Comparison of ENCODE assay signal across 23 mouse cellular contexts in genomic region chr2:33632551-33633059, GRCm38 (mm10). TPM values are rescaled to one million over a fixed set of nuclear protein-coding genes. Genes with fewer than 3 reads are reported as not detected.
A peak's percentile ranks its signal among the peaks of the same experiment; 100 is the strongest.
DNase-seq lines count a peak whose midpoint lies in the region; ATAC-seq and TF ChIP-seq lines count a peak whose summit lies in the region.
"Had no signal": no experiment of that assay in that cellular context is flagged by ENCODE, and none has a peak within 500 bp of the region (broad histone marks: within the 10 kb centered on the region; RNA-seq: fewer than 3 reads in every experiment).

No protein-coding gene starts in this region.

- peaks cover 41% of the 10 kb centered on the region for H3K4me1 ChIP-seq in midbrain, embryonic 12.5 days
- H3K4me1 ChIP-seq in midbrain, embryonic 14.5 days (ENCODE audit: control insufficient read depth, insufficient read depth, low read length) = 0 out of 2 replicates have a peak, but pooled peaks cover 8% of the 10 kb centered on the region
- H3K4me1 ChIP-seq in hindbrain, embryonic 15.5 days (replicated peaks) = peaks cover 19% of the 10 kb centered on the region; the same call in 1 of the 2 replicates
- H3K4me1 ChIP-seq in limb, embryonic 14.5 days (ENCODE audit: control insufficient read depth, insufficient read depth, low read length) = peaks cover 38% of the 10 kb centered on the region

- 0 out of 2 replicates have a peak overlapping the region, but pooled peaks have one; percentile 6 for H3K27ac ChIP-seq in midbrain, embryonic 12.5 days (replicated peaks)
- no peak overlapping the region for H3K27ac ChIP-seq in midbrain, embryonic 14.5 days (replicated peaks; ENCODE audit: low read depth, low read length)
- 0 out of 2 replicates have a peak overlapping the region, but pooled peaks have one; percentile 69 for H3K27ac ChIP-seq in hindbrain, embryonic 15.5 days (replicated peaks)
- H3K27ac ChIP-seq in limb, embryonic 14.5 days (replicated peaks; ENCODE audit: low read depth, low read length) = peak overlapping the region; percentile 81
- H3K27ac ChIP-seq: forebrain, embryonic 12.5 days; heart, adult 2 months; intestine, embryonic 15.5 days; left cerebral cortex, adult 2 months had no signal

- no peaks in the 10 kb centered on the region for H3K36me3 ChIP-seq in midbrain, embryonic 12.5 days
- no peaks in the 10 kb centered on the region for H3K36me3 ChIP-seq in midbrain, embryonic 14.5 days (ENCODE audit: control insufficient read depth, insufficient read depth, low read length)
- no peaks in the 10 kb centered on the region for H3K36me3 ChIP-seq in hindbrain, embryonic 15.5 days
- H3K36me3 ChIP-seq in limb, embryonic 14.5 days (ENCODE audit: control insufficient read depth, insufficient read depth, low read length) = no peaks in the 10 kb centered on the region; the same call in 1 of the 2 replicates
- H3K36me3 ChIP-seq: forebrain, embryonic 12.5 days; intestine, embryonic 15.5 days had no signal

- peak overlapping the region; percentile 50; the same call in 1 of the 2 replicates for H3K4me2 ChIP-seq in midbrain, embryonic 12.5 days (replicated peaks)
- H3K4me2 ChIP-seq in midbrain, embryonic 14.5 days (ENCODE audit: low read length) = no peak overlapping the region
- H3K4me2 ChIP-seq in hindbrain, embryonic 15.5 days = peak overlapping the region; percentile 47
- H3K4me2 ChIP-seq in limb, embryonic 14.5 days (replicated peaks; ENCODE audit: low read depth, low read length, severe bottlenecking) = peak overlapping the region; percentile 64
- H3K4me2 ChIP-seq: intestine, embryonic 15.5 days had no signal

- no peak for DNase-seq in midbrain, embryonic 14.5 days
- no peak for DNase-seq in limb, embryonic 14.5 days (ENCODE audit: low spot score)
- no peak for DNase-seq in adrenal gland, postnatal 14 days
- DNase-seq in adrenal gland, adult 18-20 months (ENCODE audit: low spot score in 2 of 2) = no peak
- no peak for DNase-seq in adrenal gland, postnatal 4 days (ENCODE audit: low spot score in 2 of 2)
- DNase-seq: adrenal gland, postnatal 10 days; cerebellum, adult 11 months; cerebellum, postnatal 14 days; gastrocnemius, postnatal 14 days; heart, adult 2 months; heart, postnatal 36 days; layer of hippocampus, adult 9-11 months; left cerebral cortex, postnatal 4 days; right cerebral cortex, adult 18-20 months; thymus, postnatal 14 days had no signal

- H3K9me3 ChIP-seq in midbrain, embryonic 12.5 days = no peaks in the 10 kb centered on the region
- no peaks in the 10 kb centered on the region for H3K9me3 ChIP-seq in midbrain, embryonic 14.5 days (ENCODE audit: control insufficient read depth, low read length)
- no peaks in the 10 kb centered on the region for H3K9me3 ChIP-seq in hindbrain, embryonic 15.5 days
- no peaks in the 10 kb centered on the region for H3K9me3 ChIP-seq in limb, embryonic 14.5 days (ENCODE audit: control insufficient read depth, low read length)
- H3K9me3 ChIP-seq: forebrain, embryonic 12.5 days; megakaryocyte, embryonic 14.5 days had no signal

- WGBS in midbrain, embryonic 12.5 days = 8% methylated on average over 5 of the region's 5 CpGs
- WGBS in midbrain, embryonic 14.5 days = 20% methylated on average over 5 of the region's 5 CpGs
- 16% methylated on average over 5 of the region's 5 CpGs for WGBS in hindbrain, embryonic 15.5 days
- 39% methylated on average over 5 of the region's 5 CpGs for WGBS in limb, embryonic 14.5 days

- peaks cover 100% of the 10 kb centered on the region for H3K27me3 ChIP-seq in midbrain, embryonic 12.5 days
- peaks cover 89% of the 10 kb centered on the region for H3K27me3 ChIP-seq in midbrain, embryonic 14.5 days (ENCODE audit: control insufficient read depth, insufficient read depth, low read length)
- peaks cover 79% of the 10 kb centered on the region for H3K27me3 ChIP-seq in hindbrain, embryonic 15.5 days
- H3K27me3 ChIP-seq in limb, embryonic 14.5 days (ENCODE audit: control insufficient read depth, insufficient read depth, low read length) = peaks cover 64% of the 10 kb centered on the region

- no peak overlapping the region; the same call in 1 of the 2 replicates for H3K4me3 ChIP-seq in midbrain, embryonic 12.5 days
- H3K4me3 ChIP-seq in midbrain, embryonic 14.5 days (replicated peaks; ENCODE audit: low read depth, low read length) = no peak overlapping the region
- no peak overlapping the region for H3K4me3 ChIP-seq in hindbrain, embryonic 15.5 days
- H3K4me3 ChIP-seq in limb, embryonic 14.5 days (replicated peaks; ENCODE audit: low read length) = peak overlapping the region; percentile 32
- H3K4me3 ChIP-seq: heart, adult 2 months; intestine, embryonic 15.5 days; left cerebral cortex, adult 2 months; megakaryocyte, embryonic 14.5 days had no signal

- ATAC-seq in midbrain, embryonic 12.5 days (ENCODE audit: low FRiP score, low read depth) = no peak
- no peak for ATAC-seq in midbrain, embryonic 14.5 days (ENCODE audit: low FRiP score, low TSS enrichment)
- ATAC-seq in hindbrain, embryonic 15.5 days (ENCODE audit: low FRiP score, low read depth) = no peak
- ATAC-seq in limb, embryonic 14.5 days (ENCODE audit: low FRiP score, low read depth) = no peak
- ATAC-seq: intestine, embryonic 15.5 days had no signal

- no peak overlapping the region; the same call in 1 of the 2 replicates for H3K9ac ChIP-seq in midbrain, embryonic 12.5 days (replicated peaks)
- H3K9ac ChIP-seq in midbrain, embryonic 14.5 days (replicated peaks; ENCODE audit: low read length) = no peak overlapping the region
- no peak overlapping the region for H3K9ac ChIP-seq in hindbrain, embryonic 15.5 days
- H3K9ac ChIP-seq in limb, embryonic 14.5 days (ENCODE audit: low read depth, low read length, severe bottlenecking) = peak overlapping the region; percentile 95
- H3K9ac ChIP-seq: forebrain, embryonic 12.5 days; intestine, embryonic 15.5 days had no signal

- no peak for TF ChIP-seq POLR2A in limb, embryonic 14.5 days (IDR thresholded peaks at IDR 0.05; ENCODE audit: borderline replicate concordance, extremely low read depth, insufficient read depth, insufficient read length)

RNA-seq across cellular contexts. Expression of gene Lmx1b, which starts 7.7 kb away (rescaled TPM):
- polyA plus RNA-seq in midbrain, embryonic 12.5 days (2016; fragmentation: Nextera tagmentation; extraction: Ambion mirVana) = 2.3 and 2.8 TPM in 2 replicates
- 1.7 and 2.3 TPM in 2 replicates for polyA plus RNA-seq in midbrain, embryonic 14.5 days (2014; fragmentation: Nextera tagmentation; extraction: Ambion mirVana)
- 4.9 and 6.2 TPM in 2 replicates for polyA plus RNA-seq in hindbrain, embryonic 15.5 days (2015; fragmentation: Nextera tagmentation; extraction: Ambion mirVana)
- 28.3 and 40.0 TPM in 2 replicates for polyA plus RNA-seq in limb, embryonic 14.5 days (2012; rRNA removed)
- 6.3 and 8.4 TPM in 2 replicates for polyA plus RNA-seq in limb, embryonic 14.5 days (2014; fragmentation: Nextera tagmentation; extraction: Ambion mirVana)
- total RNA-seq in adrenal gland, postnatal 14 days (2021) = not detected in 2 replicates
- total RNA-seq in adrenal gland, adult 18-20 months (2021) = not detected
- total RNA-seq in adrenal gland, postnatal 4 days (2021) = 1 to 10 TPM in 1 of 2 experiments, not detected in 1; 1.5 TPM
- polyA plus RNA-seq: C2C12; liver, embryonic 16.5 days had no signal
